Mouse (Mus musculus) CD4-positive helper T cell, adult 2 months (primary cell): Measurements from ENCODE around the gene Pabpn1l.

Experiments
- DNase-seq: peaks from one replicate; pipeline ENCODE4 v3.0.0-alpha.2; 2012; ENCODE audit warnings: low read depth, missing footprints, low spot score

Pabpn1l gene

DNA sequence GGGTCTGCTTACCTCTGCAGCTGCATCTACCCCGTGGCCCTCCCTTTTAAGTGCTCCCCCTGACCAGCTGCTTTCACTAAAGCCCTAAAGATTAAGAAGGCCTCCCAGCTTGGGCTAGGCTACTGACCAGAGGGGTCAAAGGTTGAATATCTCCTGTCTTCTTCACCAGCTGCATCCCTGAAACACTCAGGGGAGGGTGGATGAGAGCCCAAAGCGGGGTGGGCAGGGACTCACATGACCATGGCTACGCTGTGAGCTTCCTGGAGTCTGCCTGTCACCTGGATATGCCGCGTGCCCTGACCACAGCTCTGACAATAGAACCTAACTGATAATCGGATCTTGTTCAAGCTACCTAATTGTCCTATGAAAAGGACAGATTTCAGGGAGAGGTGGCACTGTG, at the start of gene Pabpn1l:
Pabpn1l (minus strand) TSS at position 13 of the 400 bp plus-strand sequence.
- no peak for DNase-seq

DNA sequence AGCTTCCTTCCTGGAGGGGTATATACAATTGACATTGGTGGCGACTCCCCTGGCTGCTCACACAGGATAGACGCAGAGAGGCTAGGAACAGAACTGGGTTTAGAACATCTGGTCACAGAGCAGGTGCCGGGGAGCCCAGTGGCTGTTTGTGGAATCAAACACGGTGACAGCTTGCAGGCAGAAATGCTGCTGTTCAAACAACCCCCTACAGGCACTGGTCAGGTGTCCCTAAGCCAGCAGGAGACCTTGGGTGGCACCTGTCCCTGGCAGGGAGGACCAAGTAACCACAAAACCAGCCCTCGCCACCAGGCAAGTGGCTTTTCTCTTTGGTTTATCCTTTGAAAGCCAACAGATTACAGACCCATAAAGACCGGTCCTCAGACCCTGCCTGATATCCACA, 49.4 kb upstream of the Pabpn1l start:
- DNase-seq = no peak

DNA sequence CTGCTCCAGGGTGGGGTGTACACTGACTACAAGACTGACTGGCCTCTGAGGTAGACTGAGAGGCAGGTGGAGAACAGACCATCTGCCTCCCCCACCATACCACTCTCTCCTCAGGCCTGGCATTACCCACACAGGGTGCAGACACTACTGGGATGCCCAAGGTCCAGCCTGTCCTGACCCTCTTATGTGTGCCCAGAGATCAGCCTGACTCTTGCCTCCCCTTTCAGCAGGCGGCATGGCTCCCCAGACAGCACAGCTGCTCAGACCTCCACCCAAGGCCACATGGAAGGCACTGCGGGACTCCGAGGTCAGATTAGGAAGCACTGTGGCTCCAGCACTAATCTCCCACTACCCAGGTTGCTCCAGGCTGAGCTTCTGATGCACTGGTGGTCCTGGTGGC, 48.2 kb upstream of the Pabpn1l start:
- no peak for DNase-seq

DNA sequence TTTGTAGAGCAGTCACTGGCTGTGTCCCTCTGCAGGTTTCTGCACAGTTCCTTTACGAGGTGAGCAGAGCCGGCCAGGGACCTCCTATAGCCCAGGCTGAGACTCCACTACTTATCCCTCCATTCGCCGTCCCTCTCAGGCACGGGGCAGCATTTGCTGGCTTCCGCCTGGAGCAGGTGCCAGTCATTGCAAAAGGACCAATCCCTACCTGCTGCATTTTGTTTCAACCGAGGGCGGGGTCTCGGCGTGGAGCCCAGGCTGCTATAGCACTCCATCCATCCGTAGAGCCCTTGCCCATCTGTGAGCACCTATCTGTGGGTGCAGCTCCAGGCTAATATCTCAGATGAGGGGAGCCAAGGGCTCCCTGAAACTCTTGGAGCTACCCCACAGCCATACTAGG, 47.5 kb upstream of the Pabpn1l start:
- no peak for DNase-seq

DNA sequence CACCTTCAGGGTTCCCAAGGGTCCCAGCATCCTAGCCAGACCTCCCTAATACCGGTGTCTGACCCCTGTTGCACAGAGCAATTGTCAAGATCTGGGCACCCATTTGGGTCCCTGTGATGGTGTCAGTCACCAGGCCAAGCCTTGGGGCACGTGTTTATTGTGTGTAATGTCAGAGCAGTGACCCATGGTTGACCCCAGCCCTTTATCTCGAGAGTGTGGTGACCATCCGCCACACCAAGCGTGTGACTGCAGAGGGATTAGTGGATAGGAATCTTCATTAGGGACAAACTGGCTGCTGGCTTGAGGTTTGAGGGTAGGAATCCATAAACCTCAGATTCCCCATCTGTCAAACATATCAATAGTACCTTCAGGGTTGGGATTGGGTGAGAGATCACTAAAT, 46.8 kb upstream of the Pabpn1l start:
- DNase-seq = no peak

DNA sequence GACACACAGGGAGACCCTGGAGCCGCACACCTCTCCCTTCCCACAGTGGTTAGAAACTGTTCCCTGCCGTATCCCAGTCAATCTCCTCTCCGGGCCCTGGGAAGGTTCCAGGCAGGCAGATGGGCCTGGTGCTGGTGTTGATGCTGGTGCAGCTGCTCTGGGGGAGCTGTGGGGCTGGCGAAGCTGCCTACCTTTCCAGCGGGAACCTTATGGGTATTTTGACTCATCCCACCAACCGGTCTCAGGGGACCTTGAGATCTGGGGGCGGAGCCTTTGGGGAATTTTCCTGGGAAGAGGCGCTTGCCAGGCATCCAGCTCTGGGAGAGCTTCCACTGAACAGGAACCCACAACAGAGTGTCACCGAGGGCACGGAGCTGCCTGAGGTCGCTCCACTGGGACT, 45.3 kb upstream of the Pabpn1l start:
- DNase-seq = no peak

DNA sequence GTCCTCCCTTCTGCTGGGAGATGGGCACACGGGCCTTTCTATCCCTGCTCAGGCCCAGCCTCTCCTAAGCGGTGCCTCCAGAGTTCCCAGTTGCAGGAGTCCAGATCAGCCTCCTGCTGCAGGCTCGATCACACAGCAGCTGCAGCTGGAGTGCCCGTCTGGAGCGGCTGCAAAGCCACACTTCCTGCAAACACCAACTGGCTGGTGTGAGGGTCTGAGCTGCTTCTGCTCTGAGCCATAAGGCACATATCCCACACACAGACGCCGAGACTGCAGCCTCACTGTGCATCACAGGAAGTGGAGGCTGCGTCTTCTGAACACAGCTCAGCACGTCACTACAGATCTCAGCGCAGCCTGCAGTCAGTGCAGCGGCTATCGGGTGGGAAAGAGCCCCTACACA, 44.3 kb upstream of the Pabpn1l start:
- peak; percentile 49 for DNase-seq

DNA sequence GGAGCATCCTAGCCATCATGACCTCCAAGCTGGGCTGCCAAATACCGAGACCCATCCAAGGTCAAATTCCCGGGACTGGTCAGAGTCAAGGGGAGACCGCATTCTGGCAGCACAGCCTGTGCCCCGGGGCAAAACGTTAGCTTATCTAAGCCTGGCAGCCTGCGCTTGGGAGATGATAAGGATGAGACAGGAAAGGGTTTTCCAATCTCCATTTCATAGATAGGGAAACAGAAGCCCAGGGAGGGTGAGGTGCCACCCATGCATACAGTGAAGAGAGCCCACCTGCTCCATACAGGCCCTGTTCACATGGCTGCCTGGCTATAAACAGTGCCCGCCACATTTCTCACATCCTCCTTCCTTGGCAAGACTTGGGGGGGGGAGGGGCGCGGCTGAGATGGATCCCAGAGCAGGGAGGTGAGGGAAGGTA, 43.8 kb upstream of the Pabpn1l start:
- DNase-seq = no peak

DNA sequence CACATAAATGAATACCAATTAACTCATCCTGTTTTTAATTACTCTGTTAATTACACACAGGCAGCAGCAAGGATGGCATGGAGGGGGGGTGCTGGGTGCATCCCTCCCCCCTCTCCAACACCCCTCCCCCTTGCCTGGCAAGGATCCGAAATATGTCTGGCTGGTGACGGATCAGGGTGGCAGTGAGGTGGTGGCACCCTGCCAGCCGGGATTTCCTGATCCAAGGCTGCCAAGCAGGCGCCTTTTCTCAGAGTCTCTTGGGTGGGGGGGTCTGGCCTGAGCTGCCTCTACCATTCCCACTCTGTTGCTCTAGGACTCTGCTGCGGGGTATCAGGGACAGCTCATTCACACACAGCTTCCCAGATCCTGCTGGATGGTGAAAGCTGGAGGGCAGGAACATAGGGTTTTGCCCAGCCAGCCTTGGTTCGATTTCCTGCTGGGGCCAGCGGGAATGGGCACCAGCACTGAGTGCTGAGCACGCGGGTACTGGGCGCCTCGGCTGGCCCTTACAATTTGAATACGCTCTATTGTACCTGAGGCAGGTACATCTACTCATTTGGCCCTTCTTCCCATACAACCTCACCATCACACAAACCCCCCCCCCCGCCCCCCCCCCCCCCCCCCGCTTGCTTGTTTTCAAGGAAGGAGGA, 43.3 kb upstream of the Pabpn1l start:
- no peak for DNase-seq

DNA sequence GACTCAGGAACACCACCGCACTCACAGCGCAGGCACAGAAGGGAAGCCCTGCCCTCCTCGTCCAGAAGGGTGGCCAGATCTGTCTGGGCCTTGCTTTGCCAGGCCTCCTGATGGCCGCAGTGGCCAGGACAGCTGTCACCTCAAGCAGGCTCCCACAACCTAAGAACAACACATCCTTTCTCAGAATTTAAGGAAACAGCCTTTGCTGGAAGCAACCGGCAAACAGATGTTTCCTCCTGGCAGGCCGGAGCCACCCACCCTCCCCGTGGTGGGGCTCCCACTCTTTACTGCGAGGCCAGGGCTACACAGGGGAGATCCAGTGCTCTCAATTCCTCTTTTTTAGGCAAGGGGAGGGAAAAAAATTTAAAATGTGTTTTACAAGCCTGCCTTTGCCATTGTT, 42.7 kb upstream of the Pabpn1l start:
- no peak for DNase-seq

DNA sequence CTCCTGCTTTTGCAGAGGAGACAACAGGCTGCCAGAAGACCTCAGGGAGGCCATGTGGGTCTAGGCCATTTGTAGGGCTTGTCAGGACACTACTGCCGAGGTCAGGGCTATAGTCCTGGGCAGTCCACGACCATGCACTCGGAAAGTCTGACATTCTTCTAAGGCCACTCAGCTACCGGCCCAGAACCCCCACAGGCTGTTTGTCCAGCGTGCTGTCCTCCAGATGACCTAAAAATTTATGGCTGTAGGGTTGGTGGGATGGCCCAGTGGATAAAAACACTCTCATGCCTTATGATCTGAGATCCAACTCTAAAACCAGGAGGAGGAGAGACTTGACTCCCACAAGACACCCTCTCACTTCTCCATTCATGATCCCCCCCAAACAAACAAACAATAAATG, 41.1 kb upstream of the Pabpn1l start:
- DNase-seq = no peak

DNA sequence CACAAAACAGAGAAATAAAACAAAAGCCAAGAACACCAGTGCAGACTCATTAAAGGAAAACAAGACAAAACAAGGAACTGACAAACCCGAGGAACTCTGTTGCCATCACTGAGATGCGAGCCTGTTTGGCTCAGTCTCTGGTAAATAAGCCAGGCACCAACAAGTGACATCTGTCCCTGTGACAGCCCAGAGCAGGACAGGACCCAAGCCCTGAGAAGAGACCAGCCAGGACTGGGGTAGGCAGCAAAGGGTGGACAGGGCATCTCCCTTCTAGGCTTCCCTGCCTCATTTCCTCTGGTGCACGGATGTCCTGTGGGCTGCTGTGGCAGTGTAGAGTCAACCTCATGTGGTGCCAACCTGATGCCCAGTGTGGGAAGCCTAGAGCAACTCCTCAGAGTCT, 40.6 kb upstream of the Pabpn1l start:
- no peak for DNase-seq

DNA sequence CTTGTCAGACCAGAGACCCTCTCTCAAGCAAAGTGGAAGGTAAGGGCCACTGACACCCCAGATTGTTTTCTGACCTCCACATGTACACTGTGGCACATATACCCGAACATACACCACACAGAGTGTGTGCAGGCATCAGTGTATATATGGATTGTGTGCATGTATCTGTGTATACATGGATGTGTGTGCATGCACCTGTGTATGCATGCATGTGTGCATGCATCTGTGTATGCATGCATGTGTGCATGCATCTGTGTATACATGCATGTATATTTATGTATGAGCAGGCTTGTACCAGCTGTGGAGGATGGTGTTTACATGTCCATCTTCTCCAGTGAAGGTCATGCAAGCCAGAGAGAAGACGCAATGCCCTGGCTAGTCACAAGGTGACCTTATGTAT, 39.4 kb upstream of the Pabpn1l start:
- DNase-seq = no peak

DNA sequence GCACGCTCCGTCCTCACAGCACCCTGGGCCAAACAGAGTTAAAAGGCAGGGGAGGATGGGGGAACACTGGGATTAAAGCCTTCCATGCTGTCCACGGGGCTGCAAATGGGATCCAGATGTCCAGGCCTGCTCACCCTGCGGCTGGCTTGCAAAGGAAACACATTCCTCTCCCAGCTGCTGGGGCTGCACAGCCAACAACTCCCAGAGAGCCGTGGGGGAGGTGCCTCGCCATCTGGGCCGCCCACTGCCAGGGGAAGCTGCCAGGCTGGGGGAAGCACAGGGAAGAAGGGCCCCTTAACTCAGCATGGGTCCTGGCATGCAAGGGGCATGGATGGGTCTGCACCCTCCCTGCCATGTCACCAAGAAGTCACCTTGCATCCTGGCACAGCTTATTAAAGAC, 38.6 kb upstream of the Pabpn1l start:
- no peak for DNase-seq

DNA sequence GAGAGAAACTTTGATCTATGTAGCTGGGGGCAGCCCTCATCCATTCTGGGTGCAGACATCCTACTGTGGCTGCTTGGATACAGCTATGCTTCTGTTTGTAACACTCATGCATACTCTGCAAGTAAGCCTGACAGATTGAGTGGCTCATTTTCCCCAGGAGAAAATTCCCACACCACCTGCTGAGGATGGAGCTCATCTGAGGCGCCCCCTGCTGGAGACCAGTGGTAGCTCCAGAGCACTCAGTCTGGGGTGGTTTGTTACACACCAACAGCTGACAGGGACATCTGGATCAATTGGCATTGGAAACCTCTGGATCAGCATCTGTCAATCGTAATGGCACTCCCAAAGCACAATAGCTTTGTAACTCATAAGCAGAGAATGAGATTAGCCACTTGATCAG, 37.5 kb upstream of the Pabpn1l start:
- peak; percentile 18 for DNase-seq

DNA sequence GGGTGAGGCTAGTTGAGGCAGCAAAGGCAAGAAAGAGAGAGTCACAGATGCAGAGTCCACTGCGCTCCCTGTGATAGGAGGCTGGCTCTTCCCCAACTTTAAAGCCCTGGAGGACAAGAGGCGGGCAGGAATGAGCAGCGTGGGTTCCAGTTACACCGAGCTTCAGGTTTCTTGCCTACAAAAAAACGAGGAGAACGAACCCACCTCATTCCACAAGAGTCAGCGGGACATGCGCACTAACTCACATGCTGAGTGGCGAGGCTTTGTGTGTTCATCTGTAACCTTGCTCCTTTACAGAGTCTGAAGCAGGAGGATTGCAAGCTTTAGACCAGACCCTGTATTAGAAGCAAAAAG, 36.2 kb upstream of the Pabpn1l start:
- DNase-seq = no peak

DNA sequence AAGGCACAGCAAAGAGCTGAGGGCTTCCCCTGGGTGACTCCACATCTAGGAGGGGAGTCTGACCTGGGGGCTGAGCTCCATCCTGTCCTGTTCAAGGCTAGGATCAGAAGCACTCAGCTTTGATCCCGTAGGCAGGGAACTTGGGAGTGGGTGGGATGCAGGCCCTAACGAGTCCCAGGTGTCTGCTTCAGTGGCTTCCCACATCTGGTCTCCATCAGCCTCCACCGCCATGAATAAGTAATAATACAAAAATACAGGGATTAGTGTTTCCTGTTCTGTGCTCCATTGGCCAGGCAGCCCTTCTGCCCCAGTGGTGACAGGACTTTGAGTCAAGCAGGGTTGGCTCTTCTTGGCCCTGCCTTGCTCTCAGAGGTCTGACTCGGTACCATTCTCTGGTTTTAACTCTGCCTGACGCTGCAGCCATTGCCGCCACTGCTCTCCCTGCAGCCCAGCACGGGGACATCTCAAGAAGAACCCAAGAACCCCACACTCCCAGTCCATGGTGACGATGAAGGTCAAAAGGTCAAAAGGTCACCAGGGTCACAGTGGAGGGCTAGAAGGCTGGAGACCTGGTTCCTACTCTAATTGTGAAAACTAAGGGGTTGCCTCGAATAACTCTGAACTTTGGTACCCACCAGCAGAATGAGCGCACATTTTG, 35.7 kb upstream of the Pabpn1l start:
- no peak for DNase-seq

DNA sequence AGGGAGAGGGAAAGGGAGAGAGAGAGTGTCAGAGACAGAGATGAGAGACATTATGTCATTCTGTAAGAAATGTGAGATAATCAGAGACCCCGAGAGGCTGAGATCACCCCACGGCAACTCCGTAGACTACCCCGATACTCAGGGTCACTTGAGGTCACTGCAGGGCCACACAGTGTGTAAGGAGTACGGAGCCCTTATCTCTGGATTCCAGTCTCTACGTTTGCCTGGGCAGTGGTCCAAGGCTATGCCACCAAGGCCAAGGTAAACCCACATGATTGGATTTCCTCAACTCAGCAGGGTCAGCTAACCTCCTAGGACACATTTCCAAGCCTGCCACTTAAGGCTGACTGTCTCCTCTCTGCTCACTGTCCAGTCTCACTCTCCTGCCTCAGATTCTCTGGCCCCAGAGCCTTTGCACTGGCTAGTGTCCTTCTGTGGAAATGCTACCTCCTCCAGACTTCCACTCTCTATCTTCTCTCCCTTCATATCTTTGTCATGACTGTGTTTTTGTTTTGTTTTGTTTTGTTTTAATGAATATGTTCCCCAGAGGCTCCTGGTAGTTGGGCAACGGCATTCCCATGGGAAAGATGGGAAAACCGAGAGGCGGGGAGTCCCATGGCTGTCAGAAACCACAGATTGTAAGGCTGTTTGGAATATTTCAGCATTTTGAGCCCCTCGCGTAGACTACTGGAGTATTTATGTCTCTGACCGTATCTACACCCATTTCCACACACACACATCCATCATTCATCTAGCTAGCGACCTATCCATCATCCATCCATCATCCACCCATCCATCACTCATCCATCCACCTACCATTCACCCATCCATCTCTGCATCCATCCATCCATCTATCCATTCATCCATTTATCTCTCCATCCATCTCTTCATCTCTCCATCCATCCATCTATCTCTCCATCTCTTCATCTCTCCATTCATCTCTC, 33.8 kb upstream of the Pabpn1l start:
- no peak for DNase-seq

DNA sequence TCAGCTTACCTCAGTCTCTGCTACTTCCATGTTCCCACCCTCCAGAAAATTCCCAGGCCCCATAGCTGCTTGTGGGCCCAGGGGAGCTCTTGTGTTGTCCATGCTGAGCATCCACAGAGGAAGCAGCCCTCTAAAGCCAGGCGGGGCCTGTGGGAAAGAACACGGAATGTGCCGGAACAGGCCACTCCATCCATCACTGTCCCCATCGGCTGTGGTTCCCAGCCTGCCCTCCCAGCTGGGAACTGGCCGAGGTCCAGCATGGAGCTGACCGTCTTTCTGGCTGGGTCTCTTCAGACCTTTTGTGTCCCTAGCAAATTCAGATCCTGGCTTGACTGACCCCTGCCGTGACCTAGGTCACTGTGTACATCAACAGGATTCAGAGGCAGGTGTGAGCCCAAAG, 32.2 kb upstream of the Pabpn1l start:
- DNase-seq = no peak

DNA sequence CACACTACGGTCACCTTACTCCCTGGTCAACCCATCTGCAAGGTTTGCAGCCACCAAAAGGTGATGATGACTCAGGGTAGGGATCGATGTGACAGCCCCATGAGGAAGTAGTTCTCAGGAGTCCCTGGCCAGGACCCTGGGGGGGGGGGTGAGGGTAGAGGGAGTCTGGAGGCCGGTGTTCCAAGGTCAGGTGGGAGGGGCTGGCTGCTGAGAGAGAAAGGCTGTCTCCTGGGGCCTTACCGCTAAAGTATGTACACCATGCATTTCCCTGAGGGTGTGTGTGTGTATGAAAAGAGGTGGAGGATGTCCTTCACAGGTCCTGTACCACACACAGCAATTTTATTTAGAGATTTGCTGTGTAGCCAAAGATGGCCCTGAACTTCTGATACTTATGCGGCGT, 30.1 kb upstream of the Pabpn1l start:
- DNase-seq = no peak

DNA sequence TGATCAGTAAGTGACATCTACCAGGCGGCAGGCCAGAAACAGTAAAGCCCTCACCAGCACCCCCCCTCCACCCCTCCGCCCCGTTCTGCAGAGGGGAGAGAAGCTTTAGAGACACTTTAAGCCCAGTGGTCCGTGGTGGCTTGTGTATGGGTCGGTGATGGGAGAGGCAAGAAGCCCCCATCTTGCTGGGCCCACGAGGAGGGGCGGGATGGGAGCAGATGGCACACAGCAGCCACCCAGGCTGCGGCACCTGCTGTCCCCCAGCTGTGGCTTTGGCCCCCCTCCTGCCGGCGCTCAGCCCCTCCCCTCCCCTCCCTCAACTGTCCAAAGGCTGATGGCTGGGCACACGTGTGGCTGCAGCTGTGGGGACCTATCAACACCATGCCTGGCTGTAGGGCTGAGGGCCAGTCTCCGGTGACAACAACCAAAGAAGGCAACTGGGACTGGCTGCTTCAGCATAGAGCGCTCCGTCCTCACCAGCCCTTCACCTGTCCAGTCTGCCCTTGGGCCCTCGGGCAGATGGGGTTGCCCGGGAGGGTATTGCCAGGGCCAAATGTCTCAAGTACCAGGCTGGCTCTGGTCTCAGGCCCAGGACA, 28.9 kb upstream of the Pabpn1l start:
- DNase-seq = no peak
